Mouse (Mus musculus) layer of hippocampus, adult 2 months (tissue): ENCODE measurements around the gene Cacnb2. TPM values are rescaled to one million over a fixed set of nuclear protein-coding genes. Genes with fewer than 3 reads are reported as not detected.

Experiments
- DNase-seq, 2 experiments: peaks; one replicate each; pipeline ENCODE4 v3.0.0; 2022; ENCODE audit warnings: low spot score in 2 of 2
- H3K27ac ChIP-seq: fragments of 200-600 bp; 2 replicates; pipeline ENCODE4 v1.8.1; 2022
- H3K4me3 ChIP-seq: fragments of 200-600 bp; 2 replicates; pipeline ENCODE4 v1.8.1; 2022; ENCODE audit warnings: mild to moderate bottlenecking
- CTCF ChIP-seq: fragments of 200-600 bp; conservative IDR thresholded peaks from 2 replicates; pipeline ENCODE4 v1.8.1; 2022; ENCODE audit warnings: antibody characterized with exemption, mild to moderate bottlenecking, moderate library complexity
- total RNA-seq, 2 experiments: library from RNA; stranded (reverse); gene quantifications; 2 replicates each; pipeline ENCODE4 v1.2.3; 2021

The Cacnb2 gene
- total RNA-seq, 2 experiments from 2014 or later: 90.1 to 98.7 TPM

DNA sequence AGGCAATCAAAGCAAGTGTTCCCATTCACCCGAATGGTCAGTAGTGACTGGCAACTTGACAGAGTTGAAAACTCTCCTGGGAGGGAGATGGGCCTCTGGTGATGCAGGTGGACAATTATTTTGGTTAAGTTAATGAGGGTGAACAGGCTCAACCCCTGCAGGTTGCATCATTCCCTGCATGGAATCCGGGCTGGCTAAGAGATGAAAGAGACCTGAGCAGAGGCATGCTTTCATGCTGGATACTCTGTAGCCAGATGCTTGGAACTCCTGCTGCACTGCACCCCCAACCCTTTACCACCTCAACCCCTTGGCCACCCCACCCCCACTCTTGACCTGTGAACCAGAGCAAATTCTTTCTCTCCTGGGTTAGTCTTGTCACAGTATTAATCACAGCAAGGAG, 258.7 kb downstream of the Cacnb2 start:
- Histone ChIP-seq H3K4me3 (no peak overlapping the region), H3K27ac (no peak overlapping the region)
- no peak for DNase-seq
- TF ChIP-seq CTCF: no peak

DNA sequence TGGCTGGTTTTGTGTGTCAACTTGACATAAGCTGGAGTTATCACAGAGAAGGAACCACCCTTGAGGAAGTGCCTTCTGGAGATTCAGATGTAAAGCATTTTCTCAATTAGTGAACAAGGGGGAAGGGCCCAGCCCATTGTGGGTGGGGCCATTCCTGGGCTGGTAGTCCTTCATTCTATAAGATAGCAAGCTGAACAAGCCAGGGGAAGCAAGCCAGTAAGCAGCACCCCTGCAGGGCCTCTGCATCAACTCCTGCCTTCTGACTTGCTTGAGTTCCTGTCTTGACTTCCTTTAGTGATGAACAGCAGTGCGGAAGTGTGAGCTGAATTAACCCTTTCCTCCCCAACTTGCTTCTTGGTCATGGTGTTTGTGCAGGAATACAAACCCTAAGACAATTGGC, 260.1 kb downstream of the Cacnb2 start:
- Histone ChIP-seq H3K27ac (no peak overlapping the region), H3K4me3 (no peak overlapping the region)
- TF ChIP-seq CTCF: no peak
- no peak for DNase-seq

- H3K4me3 ChIP-seq: no peak overlapping the region
- no peak for TF ChIP-seq CTCF
- no peak overlapping the region for H3K27ac ChIP-seq
- no peak for DNase-seq
These were observed 270.2 kb downstream of the Cacnb2 start for GRCm38 (mm10) chr2:14873116-14873515.

- Histone ChIP-seq H3K4me3 (peak overlapping the region; percentile 48), H3K27ac (peak overlapping the region; percentile 65)
- DNase-seq: peak in 1 of 2 experiments; percentile 16
- TF ChIP-seq CTCF: no peak
These were observed 270.9 kb downstream of the Cacnb2 start for GRCm38 (mm10) chr2:14873701-14874181.

- no peak for DNase-seq
- Histone ChIP-seq H3K27ac (peak overlapping the region; percentile 65), H3K4me3 (peak overlapping the region; percentile 48)
- no peak for TF ChIP-seq CTCF
These were observed 271.6 kb downstream of the Cacnb2 start for GRCm38 (mm10) chr2:14874281-14875037.

- no peak for TF ChIP-seq CTCF
- no peak for DNase-seq
- Histone ChIP-seq H3K27ac (peak overlapping the region; percentile 65; the same call in 1 of the 2 replicates), H3K4me3 (peak overlapping the region; percentile 48)
These were observed 272.2 kb downstream of the Cacnb2 start for GRCm38 (mm10) chr2:14875121-14875520.

- H3K27ac ChIP-seq: no peak overlapping the region
- DNase-seq: no peak
- TF ChIP-seq CTCF: no peak
- H3K4me3 ChIP-seq: no peak overlapping the region; the same call in 1 of the 2 replicates
These were observed 272.7 kb downstream of the Cacnb2 start for GRCm38 (mm10) chr2:14875616-14876015.

GRCm38 (mm10) chr2:14878953-14879352, 276.1 kb downstream of the Cacnb2 start:
- no peak overlapping the region for H3K4me3 ChIP-seq
- no peak overlapping the region for H3K27ac ChIP-seq
- DNase-seq: no peak
- TF ChIP-seq CTCF: no peak

DNA sequence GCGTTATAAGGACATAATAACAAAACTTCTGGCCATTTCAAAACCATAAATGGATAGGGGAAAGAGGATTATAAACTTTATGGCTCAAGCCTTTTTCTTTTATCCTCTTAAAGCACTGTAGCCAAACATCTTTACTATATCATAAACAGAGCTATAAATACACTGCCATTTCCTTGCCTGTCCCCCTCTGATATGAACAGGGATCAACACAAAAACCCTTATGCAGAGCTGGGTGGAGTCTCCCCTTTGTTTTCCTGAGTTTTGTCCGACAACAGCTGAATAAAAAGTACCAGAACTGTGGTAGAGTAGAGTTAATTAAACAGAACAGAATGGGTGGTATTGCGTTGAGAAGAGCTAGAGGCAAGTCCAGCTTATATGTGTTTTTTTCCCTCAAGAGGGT, 280.6 kb downstream of the Cacnb2 start:
- TF ChIP-seq CTCF: no peak
- no peak for DNase-seq
- Histone ChIP-seq H3K4me3 (no peak overlapping the region), H3K27ac (no peak overlapping the region)

- H3K4me3 ChIP-seq: no peak overlapping the region
- no peak for DNase-seq
- no peak for TF ChIP-seq CTCF
- H3K27ac ChIP-seq: no peak overlapping the region
These were observed 285.7 kb downstream of the Cacnb2 start for GRCm38 (mm10) chr2:14888406-14889195.

GRCm38 (mm10) chr2:14903837-14904236, 300.9 kb downstream of the Cacnb2 start:
- no peak for TF ChIP-seq CTCF
- no peak for DNase-seq
- Histone ChIP-seq H3K4me3 (no peak overlapping the region), H3K27ac (no peak overlapping the region)

DNA sequence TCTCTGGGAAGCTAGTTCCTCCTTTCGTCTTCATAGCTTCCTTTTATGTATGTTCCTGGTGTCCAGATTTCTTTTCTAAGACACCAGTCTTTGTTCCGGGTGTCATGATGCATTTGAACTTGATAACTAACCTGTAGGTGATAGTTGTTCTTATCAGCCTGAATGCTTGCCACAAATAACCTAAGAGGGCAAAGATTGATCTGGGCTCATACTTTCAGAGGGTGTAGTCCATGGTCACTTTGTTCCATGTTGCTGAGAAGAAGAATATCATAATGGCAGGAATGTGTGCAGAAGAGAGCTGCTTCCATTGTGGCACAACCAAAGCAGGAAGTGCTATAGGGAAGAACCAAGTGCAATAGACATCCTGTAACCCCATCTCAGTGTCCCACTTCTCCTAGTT, 302.0 kb downstream of the Cacnb2 start:
- H3K27ac ChIP-seq: no peak overlapping the region
- no peak for DNase-seq
- no peak overlapping the region for H3K4me3 ChIP-seq
- no peak for TF ChIP-seq CTCF

- DNase-seq: no peak
- TF ChIP-seq CTCF: no peak
- no peak overlapping the region for H3K4me3 ChIP-seq
- H3K27ac ChIP-seq: no peak overlapping the region
These were observed 304.4 kb downstream of the Cacnb2 start for GRCm38 (mm10) chr2:14907124-14907925.
